In genomic region chr10:5570059-5570458, GRCm38 (mm10) we compare ENCODE assay signal across 15 mouse cellular contexts.
"Had no signal": no experiment of that assay in that cellular context is flagged by ENCODE, and none has a peak within 500 bp of the region (broad histone marks: within the 10 kb centered on the region; RNA-seq: fewer than 3 reads in every experiment).

No protein-coding gene starts in this region.

- H3K4me1 ChIP-seq: neural tube, embryonic 15.5 days; stomach, embryonic 15.5 days had no signal

- H3K27ac ChIP-seq: neural tube, embryonic 15.5 days; stomach, embryonic 15.5 days; stomach, postnatal 0 days had no signal

- H3K36me3 ChIP-seq: neural tube, embryonic 15.5 days; stomach, embryonic 15.5 days had no signal

- DNase-seq: retina, postnatal 1 day; right cerebral cortex, adult 18-20 months; right cerebral cortex, postnatal 14 days; right cerebral cortex, postnatal 25 days; right cerebral cortex, postnatal 4 days; spleen, adult 18-20 months; thymus, adult 18-20 months; thymus, adult 2 months; thymus, postnatal 14 days; thymus, postnatal 25 days; thymus, postnatal 36 days; thymus, postnatal 4 days had no signal

- H3K27me3 ChIP-seq: neural tube, embryonic 15.5 days; stomach, embryonic 15.5 days had no signal

- H3K4me3 ChIP-seq: neural tube, embryonic 15.5 days; stomach, embryonic 15.5 days had no signal

- H3K9ac ChIP-seq: neural tube, embryonic 15.5 days; stomach, embryonic 15.5 days had no signal

- H3K4me2 ChIP-seq: neural tube, embryonic 15.5 days; stomach, embryonic 15.5 days had no signal

- H3K9me3 ChIP-seq: neural tube, embryonic 15.5 days; stomach, embryonic 15.5 days had no signal
